Mouse (Mus musculus) cerebellum, adult 9-11 months (tissue): Measurements from ENCODE around the gene Cnot2.

Source experiments
- DNase-seq: peaks from one replicate; pipeline ENCODE4 v3.0.0; 2022

Cnot2 gene

GRCm38 (mm10) chr10:116475725-116476124 is 105.6 kb downstream of the Cnot2 start:
- no peak for DNase-seq

- DNase-seq: peak; percentile 79
Observed at GRCm38 (mm10) chr10:116473759-116474549, 107.4 kb downstream of the Cnot2 start, which contains the start of gene Kcnmb4. Kcnmb4 (minus strand) TSS chr10:116473878.

DNA sequence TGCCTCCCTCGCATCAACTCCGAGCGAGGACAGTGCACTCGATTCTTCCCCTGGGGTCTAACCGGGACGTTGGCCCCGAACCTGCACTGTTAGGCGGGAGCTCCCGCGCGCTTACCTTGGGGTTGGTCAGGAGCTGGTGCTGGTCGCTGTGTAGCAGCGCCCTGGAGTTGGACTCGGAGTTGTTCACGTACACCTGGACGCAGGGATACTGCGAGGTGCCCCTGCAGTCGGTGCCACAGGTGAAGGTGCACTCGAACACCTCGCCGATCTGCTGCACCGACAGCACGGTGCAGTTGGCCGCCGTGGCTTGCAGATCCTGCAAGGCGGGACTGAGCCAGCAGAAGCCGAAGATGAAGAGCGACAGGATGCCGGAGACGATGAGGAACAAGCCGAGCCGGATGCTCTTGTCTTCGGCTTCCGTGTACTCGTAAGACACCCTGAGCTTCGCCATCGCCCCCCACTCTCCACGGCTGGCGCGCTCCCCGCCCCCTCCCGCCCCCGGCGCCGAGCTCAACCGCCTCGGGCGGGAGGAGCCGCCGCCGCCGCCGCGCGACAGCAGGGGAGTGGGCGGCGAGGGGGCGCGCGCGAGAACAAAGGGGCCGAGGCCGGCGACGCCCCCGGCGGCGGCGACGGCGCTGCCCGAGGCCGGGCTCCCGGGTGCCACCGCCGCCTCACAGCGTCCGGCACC is 108.1 kb downstream of the Cnot2 start:
- DNase-seq: peak; percentile 71

DNA sequence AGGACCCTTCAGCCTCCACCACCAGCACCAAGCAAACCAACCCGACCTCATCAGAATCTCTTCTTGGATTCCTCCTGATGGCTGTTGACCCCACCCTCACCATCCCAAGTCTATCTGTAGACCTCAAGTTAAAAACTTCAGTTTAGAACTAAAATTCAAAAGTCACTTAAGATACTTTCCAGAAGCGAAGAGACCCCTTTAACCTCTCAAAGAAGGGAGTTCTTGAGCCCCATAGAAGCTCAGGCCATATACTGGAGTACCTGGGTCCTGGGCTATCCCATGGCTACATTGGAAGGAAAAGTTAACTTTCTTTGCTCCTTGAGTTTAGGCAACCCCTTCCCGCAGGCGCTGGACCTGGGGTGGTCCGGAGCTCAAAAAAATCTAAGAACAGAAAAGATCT is 108.7 kb downstream of the Cnot2 start:
- no peak for DNase-seq

GRCm38 (mm10) chr10:116470306-116470925 is 110.9 kb downstream of the Cnot2 start:
- DNase-seq: no peak

DNA sequence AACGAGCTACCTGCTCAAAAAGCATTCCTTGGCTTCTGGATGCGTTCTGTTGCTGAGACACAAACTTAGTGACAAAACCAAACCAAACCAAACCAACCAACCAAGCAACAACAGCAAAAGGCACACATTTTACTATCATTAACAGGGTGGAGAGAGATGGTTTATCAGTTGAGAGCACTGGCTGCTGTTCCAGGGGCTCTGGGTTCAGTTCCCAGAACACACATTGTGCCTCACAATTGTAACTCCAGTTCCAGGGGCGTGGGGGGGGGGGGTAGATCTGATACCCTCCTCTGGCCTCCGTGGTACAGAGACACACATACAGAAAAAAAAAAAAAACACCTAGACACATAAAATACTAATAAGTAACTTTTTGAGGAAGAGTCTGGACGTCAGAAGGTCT is 113.2 kb downstream of the Cnot2 start:
- DNase-seq: no peak

DNA sequence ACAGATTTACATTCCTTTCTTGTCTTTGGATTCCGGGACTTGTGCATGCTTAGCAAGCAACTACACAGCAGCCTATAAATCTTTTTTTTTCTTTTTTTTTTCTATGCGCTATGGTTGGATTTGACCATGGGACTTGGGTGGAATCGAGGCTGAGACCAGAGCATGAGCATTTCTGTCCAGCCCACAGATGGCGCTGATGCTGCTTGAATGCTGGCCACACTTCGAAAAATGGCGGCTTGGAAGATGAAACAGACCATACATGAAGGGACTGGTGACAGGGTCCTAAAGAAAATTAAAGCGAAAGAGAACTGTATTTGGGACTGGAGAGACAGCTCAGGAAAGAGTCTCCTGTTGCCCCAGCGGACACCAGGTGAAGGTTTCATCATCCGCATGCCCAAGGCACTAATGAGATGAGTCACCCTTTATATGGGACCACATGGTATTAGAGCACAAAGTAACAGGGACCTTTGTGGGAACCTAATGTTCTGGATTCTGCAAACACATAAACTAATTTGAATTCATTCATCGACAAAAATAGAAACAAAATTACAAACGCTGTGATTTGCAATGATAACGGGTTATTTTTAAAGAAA is 117.5 kb downstream of the Cnot2 start:
- no peak for DNase-seq

DNA sequence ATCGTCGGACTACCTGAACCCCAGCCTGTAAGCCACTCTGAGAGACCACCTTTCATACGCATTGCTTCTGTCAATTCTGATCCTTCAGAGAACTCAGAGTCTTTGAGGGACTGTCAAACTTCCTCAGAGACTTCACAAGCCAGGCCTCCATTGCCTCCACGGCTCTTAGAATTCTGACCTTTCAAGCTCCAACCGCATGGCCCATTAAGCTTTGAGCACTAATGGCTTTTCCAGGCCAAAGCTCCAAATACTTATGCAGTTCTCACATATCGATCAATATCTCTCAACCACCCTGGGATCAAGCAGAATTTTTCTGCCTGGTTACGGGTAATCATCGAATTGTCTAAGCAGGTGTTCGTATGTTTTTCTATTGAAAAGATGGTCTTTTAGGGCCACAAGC is 119.9 kb downstream of the Cnot2 start:
- no peak for DNase-seq

DNA sequence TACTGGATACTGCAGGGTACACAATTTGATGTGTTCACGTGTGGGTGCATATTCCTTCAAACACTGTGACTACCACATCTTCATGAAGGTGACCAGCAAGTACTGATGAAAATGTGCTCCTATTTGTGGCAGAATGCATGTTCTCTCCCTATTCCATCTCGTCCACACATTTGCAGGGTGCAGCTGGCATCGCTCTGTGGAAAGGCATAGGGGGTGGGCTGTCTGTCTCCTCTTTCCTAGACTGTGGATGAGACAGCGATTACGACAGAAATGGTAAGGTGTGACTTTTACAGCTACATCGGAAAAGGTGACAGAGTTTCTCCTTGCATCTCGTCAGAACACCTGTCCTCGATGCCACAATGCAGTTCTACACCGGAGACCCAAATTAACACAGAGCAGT is 122.5 kb downstream of the Cnot2 start:
- no peak for DNase-seq

- DNase-seq: no peak
Observed at GRCm38 (mm10) chr10:116452771-116453170, 128.5 kb downstream of the Cnot2 start.

GRCm38 (mm10) chr10:116450621-116451020 is 130.7 kb downstream of the Cnot2 start:
- no peak for DNase-seq

- no peak for DNase-seq
Observed at GRCm38 (mm10) chr10:116448166-116448565, 133.1 kb downstream of the Cnot2 start.

- DNase-seq: no peak
Observed at GRCm38 (mm10) chr10:116447176-116447575, 134.1 kb downstream of the Cnot2 start.

DNA sequence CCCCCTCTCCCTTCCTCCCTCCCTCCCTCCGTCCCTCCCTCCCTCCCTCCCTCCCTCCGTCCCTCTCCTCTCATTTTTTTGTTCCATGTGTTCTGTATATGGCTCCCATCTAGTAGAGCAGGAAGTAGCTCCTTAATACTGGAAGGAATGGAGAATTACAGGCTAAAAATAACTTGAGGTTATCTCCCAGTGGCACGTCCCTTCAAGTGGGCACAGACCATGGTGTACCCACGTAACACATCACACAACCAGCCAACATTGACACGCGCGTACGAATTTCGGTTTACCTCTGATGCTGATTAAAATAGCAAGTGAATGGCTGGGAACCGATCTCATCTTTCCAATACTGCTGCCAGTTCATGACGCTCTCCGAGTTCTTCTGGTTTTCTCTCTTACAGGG is 135.3 kb downstream of the Cnot2 start:
- DNase-seq: no peak

GRCm38 (mm10) chr10:116444826-116445225 is 136.5 kb downstream of the Cnot2 start:
- DNase-seq: no peak

DNA sequence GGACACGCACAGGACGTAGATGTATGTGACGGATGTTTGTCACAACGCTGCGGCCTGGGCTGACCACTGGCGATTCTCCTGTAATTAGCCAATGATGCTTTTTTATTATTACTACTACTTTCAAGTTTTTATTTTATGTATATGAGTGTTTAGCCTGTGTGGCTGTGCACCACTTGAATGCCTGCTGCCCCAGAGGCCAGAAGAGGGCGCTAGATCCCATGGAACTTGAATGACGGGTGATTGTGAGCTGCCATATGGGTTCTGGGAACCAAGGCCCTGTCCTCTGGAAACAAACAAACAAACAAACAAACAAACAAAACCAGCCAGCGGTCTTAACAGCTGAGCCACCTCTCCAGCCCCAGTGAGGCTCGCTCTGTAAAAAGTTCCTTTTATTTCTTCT is 136.9 kb downstream of the Cnot2 start:
- no peak for DNase-seq

GRCm38 (mm10) chr10:116440946-116441345 is 140.4 kb downstream of the Cnot2 start:
- DNase-seq: no peak

DNA sequence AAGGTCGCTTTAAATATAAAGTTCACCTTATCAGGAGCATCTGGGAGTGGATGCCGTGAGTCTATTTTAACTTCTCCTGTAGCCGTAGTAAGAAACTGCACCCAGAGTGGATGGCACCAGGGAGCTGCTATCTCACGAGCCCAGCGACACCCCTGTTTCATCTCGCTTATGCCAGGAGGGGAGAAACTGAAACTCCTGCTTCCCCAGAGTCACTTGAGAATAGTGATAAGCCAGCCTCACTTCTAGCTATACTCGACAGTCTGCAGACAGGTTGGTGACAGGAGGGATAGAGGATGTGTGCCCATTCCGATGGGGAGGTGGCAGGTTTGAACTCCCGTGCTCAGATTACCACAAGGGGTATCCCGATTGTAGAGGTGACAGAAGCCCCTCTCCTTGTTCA is 141.2 kb downstream of the Cnot2 start:
- DNase-seq: no peak

DNA sequence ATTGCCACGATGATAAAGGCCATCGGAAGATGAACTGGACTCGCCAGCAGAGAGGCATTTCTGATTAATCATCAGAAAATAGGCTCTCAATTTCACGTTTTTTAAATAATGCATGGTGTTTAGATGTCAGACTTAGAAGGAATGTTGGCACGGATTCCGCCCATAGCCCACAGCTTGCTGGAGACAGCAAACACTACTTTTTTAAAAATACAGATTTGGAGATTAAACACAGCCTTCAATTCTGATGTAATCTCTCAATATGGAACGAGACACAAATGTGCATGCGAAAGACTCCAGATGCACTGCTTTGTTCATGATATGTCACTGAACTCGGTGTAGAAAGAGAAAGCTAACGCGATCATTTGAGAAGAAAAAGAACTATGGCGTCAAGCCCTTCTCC is 145.9 kb downstream of the Cnot2 start:
- DNase-seq: no peak
